In genomic region chr10:116996236-116996600, GRCm38 (mm10) we compare ENCODE assay signal across 8 mouse cellular contexts. TPM values are rescaled to one million over a fixed set of nuclear protein-coding genes. Genes with fewer than 3 reads are reported as not detected.
DNase-seq lines count a peak whose midpoint lies in the region; ATAC-seq and TF ChIP-seq lines count a peak whose summit lies in the region.
"Had no signal": no experiment of that assay in that cellular context is flagged by ENCODE, and none has a peak within 500 bp of the region (broad histone marks: within the 10 kb centered on the region; RNA-seq: fewer than 3 reads in every experiment).

No protein-coding gene starts in this region.

- no peak overlapping the region for H3K4me2 ChIP-seq in heart, postnatal 0 days (ENCODE audit: low read depth, low read length)

- DNase-seq in heart, postnatal 0 days (ENCODE audit: low spot score): peak; percentile 90
- DNase-seq in liver, adult 2 months (ENCODE audit: extremely low read depth, low read depth, low spot score): peak; percentile 62
- DNase-seq in layer of hippocampus, adult 9-11 months: no peak
- no peak for DNase-seq in left cerebral cortex, adult 9 months (ENCODE audit: low spot score in 2 of 2)
- DNase-seq in layer of hippocampus, postnatal 25 days (ENCODE audit: extremely low spot score in 1 of 2, low spot score in 1 of 2): no peak

- H3K4me3 ChIP-seq in embryonic fibroblast, embryonic 13.5 days (ENCODE audit: insufficient read depth, low read length): no peak overlapping the region
- H3K4me3 ChIP-seq in heart, postnatal 0 days (ENCODE audit: low read depth, low read length): no peak overlapping the region
- no peak overlapping the region for H3K4me3 ChIP-seq in liver, adult 2 months (ENCODE audit: insufficient read depth, low read depth, low read length)
- H3K4me3 ChIP-seq in small intestine, adult 2 months (ENCODE audit: low read depth, low read length): no peak overlapping the region

- TF ChIP-seq CTCF in embryonic fibroblast, embryonic 13.5 days (IDR thresholded peaks at IDR 0.05; ENCODE audit: borderline replicate concordance, insufficient read depth, low read length): no peak
- TF ChIP-seq CTCF in heart, postnatal 0 days (IDR thresholded peaks at IDR 0.05; ENCODE audit: low read depth): no peak
- no peak for TF ChIP-seq CTCF in liver, adult 2 months (IDR thresholded peaks at IDR 0.05; ENCODE audit: low read depth, low read length)
- TF ChIP-seq CTCF in small intestine, adult 2 months (IDR thresholded peaks at IDR 0.05; ENCODE audit: extremely low read depth, insufficient read length, insufficient replicate concordance, low read depth, low read length): no peak

- H3K27me3 ChIP-seq in heart, postnatal 0 days (ENCODE audit: control insufficient read depth, insufficient read depth, low read length): no peaks in the 10 kb centered on the region
- H3K27me3 ChIP-seq in liver, adult 2 months (ENCODE audit: control insufficient read depth, insufficient read depth, low read length): no peaks in the 10 kb centered on the region
- no peaks in the 10 kb centered on the region for H3K27me3 ChIP-seq in small intestine, adult 2 months (ENCODE audit: control insufficient read depth, insufficient read depth, low read length)

- H3K9me3 ChIP-seq in heart, postnatal 0 days (replicated peaks; ENCODE audit: control insufficient read depth, low read length): no peaks in the 10 kb centered on the region

- WGBS in heart, postnatal 0 days: 23% methylated on average over 6 of the region's 6 CpGs
- WGBS in liver, adult 2 months: 27% methylated on average over 6 of the region's 6 CpGs
- WGBS in small intestine, adult 2 months: 10% methylated on average over 6 of the region's 6 CpGs

- H3K9ac ChIP-seq in heart, postnatal 0 days (replicated peaks; ENCODE audit: low read depth, low read length): no peak overlapping the region
- H3K9ac ChIP-seq in liver, adult 2 months (ENCODE audit: low read depth, low read length): no peak overlapping the region

- no peak for TF ChIP-seq POLR2A in embryonic fibroblast, embryonic 13.5 days (IDR thresholded peaks at IDR 0.05; ENCODE audit: low read depth, low read length)
- TF ChIP-seq POLR2A in liver, adult 2 months (IDR thresholded peaks at IDR 0.05; ENCODE audit: extremely low read depth, insufficient read depth, low read length): no peak
- no peak for TF ChIP-seq POLR2A in small intestine, adult 2 months (IDR thresholded peaks at IDR 0.05; ENCODE audit: low read depth, low read length)

- no peaks in the 10 kb centered on the region for H3K79me2 ChIP-seq in liver, adult 2 months (ENCODE audit: control insufficient read depth, insufficient read depth, low read length)

- peak; percentile 93 for ATAC-seq in heart, postnatal 0 days (ENCODE audit: insufficient read depth, low read depth)

- peak overlapping the region; percentile 90 for H3K27ac ChIP-seq in embryonic fibroblast, embryonic 13.5 days (ENCODE audit: insufficient read depth, low read length)
- H3K27ac ChIP-seq in heart, postnatal 0 days (ENCODE audit: low read depth): peak overlapping the region; percentile 78
- H3K27ac ChIP-seq in liver, adult 2 months (replicated peaks; ENCODE audit: insufficient read depth, low read depth, low read length): no peak overlapping the region
- peak overlapping the region; percentile 80 for H3K27ac ChIP-seq in small intestine, adult 2 months (ENCODE audit: insufficient read depth, low read depth, low read length)

- TF ChIP-seq EP300 in heart, postnatal 0 days (IDR thresholded peaks at IDR 0.05; ENCODE audit: low read depth): peak; percentile 59; the same call in 1 of the 2 replicates

- peaks cover 7% of the 10 kb centered on the region for H3K4me1 ChIP-seq in embryonic fibroblast, embryonic 13.5 days (ENCODE audit: control insufficient read depth, insufficient read depth, low read length)
- peaks cover 17% of the 10 kb centered on the region for H3K4me1 ChIP-seq in heart, postnatal 0 days (ENCODE audit: control insufficient read depth, insufficient read depth)
- peaks cover 5% of the 10 kb centered on the region; the same call in 1 of the 2 replicates for H3K4me1 ChIP-seq in liver, adult 2 months (ENCODE audit: control insufficient read depth, insufficient read depth, low read length)
- H3K4me1 ChIP-seq in small intestine, adult 2 months (ENCODE audit: control insufficient read depth, insufficient read depth, insufficient read length, low read length): peaks cover 10% of the 10 kb centered on the region

- H3K36me3 ChIP-seq in heart, postnatal 0 days (replicated peaks; ENCODE audit: control insufficient read depth, insufficient read depth, low read length): no peaks in the 10 kb centered on the region
- no peaks in the 10 kb centered on the region for H3K36me3 ChIP-seq in liver, adult 2 months (ENCODE audit: control insufficient read depth, insufficient read depth, low read length)
- no peaks in the 10 kb centered on the region for H3K36me3 ChIP-seq in small intestine, adult 2 months (ENCODE audit: control insufficient read depth, insufficient read depth, low read length)

RNA-seq across cellular contexts. Expression of gene Best3, which starts 10.1 kb away (rescaled TPM):
- polyA plus RNA-seq in embryonic fibroblast, embryonic 13.5 days (2011; ENCODE audit: insufficient read length, low read depth, missing spikeins): not detected in 2 replicates
- 1.1 and 1.3 TPM in 2 replicates for total RNA-seq in heart, postnatal 0 days (2014; rRNA removed; ENCODE audit: low replicate concordance)
- 0.57 and 0.62 TPM in 2 replicates for polyA plus RNA-seq in heart, postnatal 0 days (2015; fragmentation: Nextera tagmentation; extraction: Ambion mirVana)
- total RNA-seq in liver, adult 2 months (2014; rRNA removed): not detected in 2 replicates
- not detected in 2 replicates for polyA plus RNA-seq in liver, adult 2 months (2012; rRNA removed)
- polyA plus RNA-seq in small intestine, adult 2 months (2012; rRNA removed): 0.08 TPM in 1 of 2 replicates, not detected in the other
- total RNA-seq in layer of hippocampus, postnatal 25 days (2021): 1 to 10 TPM; 1.8 to 2.7 TPM

RNA-seq across cellular contexts. Expression of gene Gm10271, which starts 23.8 kb away (rescaled TPM):
- not detected in 2 replicates for polyA plus RNA-seq in embryonic fibroblast, embryonic 13.5 days (2011; ENCODE audit: insufficient read length, low read depth, missing spikeins)
- not detected in 2 replicates for total RNA-seq in heart, postnatal 0 days (2014; rRNA removed; ENCODE audit: low replicate concordance)
- polyA plus RNA-seq in heart, postnatal 0 days (2015; fragmentation: Nextera tagmentation; extraction: Ambion mirVana): not detected in 2 replicates
- total RNA-seq in liver, adult 2 months (2014; rRNA removed): not detected in 2 replicates
- polyA plus RNA-seq in liver, adult 2 months (2012; rRNA removed): not detected in 2 replicates
- polyA plus RNA-seq in small intestine, adult 2 months (2012; rRNA removed): not detected in 2 replicates
- not detected for total RNA-seq in layer of hippocampus, postnatal 25 days (2021)
- polyA plus RNA-seq: liver, embryonic 16.5 days had no signal

RNA-seq across cellular contexts. Expression of gene Rab3ip, which starts 45.6 kb away (rescaled TPM):
- 25.7 and 37.9 TPM in 2 replicates for polyA plus RNA-seq in embryonic fibroblast, embryonic 13.5 days (2011; ENCODE audit: insufficient read length, low read depth, missing spikeins)
- 98.2 and 123 TPM in 2 replicates for total RNA-seq in heart, postnatal 0 days (2014; rRNA removed; ENCODE audit: low replicate concordance)
- 70.9 and 78.4 TPM in 2 replicates for polyA plus RNA-seq in heart, postnatal 0 days (2015; fragmentation: Nextera tagmentation; extraction: Ambion mirVana)
- total RNA-seq in liver, adult 2 months (2014; rRNA removed): 23.9 and 25.9 TPM in 2 replicates
- 57.7 and 66.5 TPM in 2 replicates for polyA plus RNA-seq in liver, adult 2 months (2012; rRNA removed)
- 134 and 169 TPM in 2 replicates for polyA plus RNA-seq in small intestine, adult 2 months (2012; rRNA removed)
- 10 to 100 TPM; 62.3 to 65.7 TPM for total RNA-seq in layer of hippocampus, postnatal 25 days (2021)

RNA-seq across cellular contexts. Expression of gene Lrrc10, which starts 48.9 kb away (rescaled TPM):
- not detected in 2 replicates for polyA plus RNA-seq in embryonic fibroblast, embryonic 13.5 days (2011; ENCODE audit: insufficient read length, low read depth, missing spikeins)
- 330 and 397 TPM in 2 replicates for total RNA-seq in heart, postnatal 0 days (2014; rRNA removed; ENCODE audit: low replicate concordance)
- 115 and 138 TPM in 2 replicates for polyA plus RNA-seq in heart, postnatal 0 days (2015; fragmentation: Nextera tagmentation; extraction: Ambion mirVana)
- total RNA-seq in liver, adult 2 months (2014; rRNA removed): not detected in 2 replicates
- polyA plus RNA-seq in liver, adult 2 months (2012; rRNA removed): not detected in 2 replicates
- polyA plus RNA-seq in small intestine, adult 2 months (2012; rRNA removed): not detected in 2 replicates
- under 1 TPM in 1 of 2 experiments, not detected in 1; 0.33 TPM for total RNA-seq in layer of hippocampus, postnatal 25 days (2021)
- polyA plus RNA-seq: liver, embryonic 16.5 days had no signal

Comparison
In these comparisons a context has a peak if more than half of its experiments do, and no peak if none do; other contexts are left out.
1. DNase-seq: peak in heart, postnatal 0 days (single experiment) and liver, adult 2 months (single experiment); none in layer of hippocampus, adult 9-11 months (single experiment), left cerebral cortex, adult 9 months (0 of 2) and layer of hippocampus, postnatal 25 days (0 of 2).